Mouse (Mus musculus): Measurements from ENCODE around the gene Maff.
A peak's percentile ranks its signal among the peaks of the same experiment; 100 is the strongest.

Gene Maff

GRCm38 (mm10) chr15:79330521-79330920, 15.9 kb upstream of the Maff start:
- no peak for DNase-seq

- DNase-seq = peak; percentile 85
These were observed 13.0 kb upstream of the Maff start for GRCm38 (mm10) chr15:79333409-79333808.

- DNase-seq = no peak
These were observed 11.3 kb upstream of the Maff start for GRCm38 (mm10) chr15:79335061-79335655.

GRCm38 (mm10) chr15:79338978-79339377, 7.4 kb upstream of the Maff start:
- no peak for DNase-seq

GRCm38 (mm10) chr15:79342641-79343337, 3.6 kb upstream of the Maff start:
- no peak for DNase-seq

DNA sequence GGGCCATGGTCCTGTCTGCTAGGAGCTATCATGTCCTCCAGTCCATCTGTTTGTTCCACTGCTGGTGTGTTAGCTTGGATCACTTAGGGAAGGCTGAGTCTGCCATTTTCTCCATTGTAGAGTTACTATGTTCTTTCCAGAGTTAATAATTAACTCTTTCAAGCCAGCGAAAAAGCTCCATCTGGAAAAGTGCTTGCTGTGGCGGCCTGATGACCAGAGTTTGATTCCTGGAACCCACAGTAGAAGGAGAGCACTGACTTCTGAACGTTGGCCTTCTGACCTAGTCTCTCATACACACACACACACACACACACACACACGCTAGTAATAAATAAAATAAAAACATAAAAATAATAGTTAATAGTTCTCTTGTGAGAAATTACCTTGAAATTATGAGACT, 1.8 kb upstream of the Maff start:
- no peak for DNase-seq

DNA sequence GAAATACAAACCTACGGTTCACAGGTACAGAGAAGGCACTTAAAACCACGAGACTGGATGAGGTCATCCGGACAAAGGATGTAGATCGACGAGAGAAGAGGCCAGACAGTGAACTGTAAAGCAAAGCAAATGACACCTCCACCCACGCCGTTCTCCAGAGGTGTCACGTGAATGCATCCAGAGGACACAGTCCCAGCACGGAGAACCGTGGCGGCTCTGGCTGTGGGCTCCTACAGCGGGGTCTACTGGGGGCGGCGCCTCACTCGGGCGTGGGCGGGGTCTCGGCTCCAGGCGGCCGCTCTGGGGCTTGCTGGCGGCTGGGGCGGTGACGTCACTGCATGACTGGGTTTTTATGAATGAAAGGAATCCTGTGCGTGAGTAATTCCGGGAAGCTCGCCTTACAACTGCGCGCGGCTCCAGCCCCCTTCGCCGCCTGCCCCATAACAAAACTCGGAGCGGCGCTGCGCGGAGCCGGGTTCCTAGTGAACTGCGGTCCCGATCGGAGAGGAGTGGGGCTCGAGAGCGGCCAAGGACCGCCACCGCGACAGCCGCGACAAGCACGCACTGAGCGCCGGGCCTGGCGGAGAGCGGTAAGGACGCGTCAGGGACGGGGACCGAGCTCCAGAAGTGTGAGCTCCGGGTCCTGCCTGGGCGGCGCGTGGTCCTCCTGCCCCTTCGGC, 884 bp downstream of the Maff start:
- peak; percentile 96 for DNase-seq

GRCm38 (mm10) chr15:79347845-79348506, 1.6 kb downstream of the Maff start:
- peak; percentile 92 for DNase-seq

- no peak for DNase-seq
These were observed 2.2 kb downstream of the Maff start for GRCm38 (mm10) chr15:79348651-79349050.

GRCm38 (mm10) chr15:79350866-79351265, 4.4 kb downstream of the Maff start:
- peak; percentile 43 for DNase-seq

- DNase-seq = peak; percentile 87
These were observed 4.9 kb downstream of the Maff start for GRCm38 (mm10) chr15:79351331-79351767.

- DNase-seq = no peak
These were observed 6.1 kb downstream of the Maff start for GRCm38 (mm10) chr15:79352479-79352878.

- DNase-seq = no peak
These were observed 7.4 kb downstream of the Maff start for GRCm38 (mm10) chr15:79353690-79354305.

- peak; percentile 55 for DNase-seq
These were observed 8.2 kb downstream of the Maff start for GRCm38 (mm10) chr15:79354619-79355018.

DNA sequence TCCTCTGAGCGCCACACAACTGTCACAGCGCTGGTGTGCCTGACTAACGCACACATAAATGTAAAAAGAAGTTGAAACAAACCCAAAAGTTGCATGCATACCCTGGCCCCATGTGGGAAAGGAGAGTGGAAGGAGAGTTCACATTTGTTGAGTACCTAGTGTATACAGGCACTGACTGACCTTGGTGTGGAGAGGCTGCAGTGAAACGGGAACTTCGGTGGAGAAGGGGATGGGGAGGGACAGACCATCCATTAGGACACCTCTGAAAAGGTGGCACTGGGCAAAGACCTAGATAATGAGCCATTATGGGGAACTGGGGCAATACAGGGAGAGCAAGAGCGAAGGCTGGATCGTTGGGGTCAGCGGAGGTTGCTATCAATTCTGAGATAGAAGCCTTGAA, 10.1 kb downstream of the Maff start:
- DNase-seq = no peak

DNA sequence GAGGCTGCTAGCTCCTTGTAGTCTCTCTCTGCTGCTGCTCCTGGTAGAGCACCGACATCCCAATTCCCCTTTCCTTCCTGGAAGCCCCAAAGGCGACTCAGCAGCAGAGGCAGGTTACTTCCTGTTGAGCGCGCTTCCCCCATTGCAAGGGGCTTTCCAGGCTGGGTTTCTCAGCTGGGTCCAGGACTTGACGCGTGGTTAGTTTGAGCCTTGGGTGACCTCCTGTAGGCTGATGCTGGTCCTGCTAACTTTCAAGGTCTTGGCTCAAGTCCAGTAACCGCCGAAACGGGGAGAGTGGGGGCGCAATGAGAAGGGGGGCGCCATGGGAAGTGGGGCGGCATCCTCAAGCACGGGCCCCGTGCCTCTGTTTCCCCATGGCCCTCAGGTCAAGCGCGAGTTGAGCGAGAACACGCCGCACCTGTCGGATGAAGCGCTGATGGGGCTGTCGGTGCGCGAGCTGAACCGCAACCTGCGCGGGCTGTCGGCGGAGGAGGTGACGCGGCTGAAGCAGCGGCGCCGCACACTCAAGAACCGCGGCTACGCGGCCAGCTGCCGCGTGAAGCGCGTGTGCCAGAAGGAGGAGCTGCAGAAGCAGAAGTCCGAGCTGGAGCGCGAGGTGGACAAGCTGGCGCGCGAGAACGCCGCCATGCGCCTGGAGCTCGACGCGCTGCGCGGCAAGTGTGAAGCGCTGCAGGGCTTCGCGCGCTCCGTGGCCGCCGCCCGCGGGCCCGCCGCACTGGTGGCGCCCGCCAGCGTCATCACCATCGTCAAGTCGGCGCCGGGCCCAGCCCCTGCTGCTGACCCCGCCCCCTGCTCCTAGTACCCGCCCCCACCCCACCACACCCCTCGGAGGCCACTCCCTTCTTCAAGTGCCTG, 10.9 kb downstream of the Maff start:
- peak; percentile 83 for DNase-seq

- no peak for DNase-seq
These were observed 11.7 kb downstream of the Maff start for GRCm38 (mm10) chr15:79357974-79358690.

DNA sequence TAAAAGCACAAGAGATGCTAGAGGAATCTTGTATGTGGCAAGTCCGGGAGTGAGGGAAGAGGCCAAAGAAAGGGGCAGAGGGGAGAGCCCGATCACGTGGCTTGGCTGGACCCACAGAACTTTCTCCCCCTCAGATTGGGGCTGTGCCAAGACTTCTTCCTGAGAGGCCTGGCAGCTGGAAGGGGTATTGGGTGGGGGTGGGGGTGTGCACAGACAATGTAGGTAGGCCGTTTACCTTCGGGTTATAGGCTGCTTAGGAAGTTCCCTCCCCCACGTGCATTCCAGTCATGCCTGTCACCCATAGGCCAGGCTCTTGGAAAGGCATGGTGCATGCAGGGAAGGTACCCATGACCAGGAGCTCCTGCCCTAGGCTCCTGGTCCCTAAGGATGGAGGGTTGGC, 13.5 kb downstream of the Maff start:
- DNase-seq = peak; percentile 60

GRCm38 (mm10) chr15:79360371-79360770, 13.9 kb downstream of the Maff start:
- DNase-seq = no peak

DNA sequence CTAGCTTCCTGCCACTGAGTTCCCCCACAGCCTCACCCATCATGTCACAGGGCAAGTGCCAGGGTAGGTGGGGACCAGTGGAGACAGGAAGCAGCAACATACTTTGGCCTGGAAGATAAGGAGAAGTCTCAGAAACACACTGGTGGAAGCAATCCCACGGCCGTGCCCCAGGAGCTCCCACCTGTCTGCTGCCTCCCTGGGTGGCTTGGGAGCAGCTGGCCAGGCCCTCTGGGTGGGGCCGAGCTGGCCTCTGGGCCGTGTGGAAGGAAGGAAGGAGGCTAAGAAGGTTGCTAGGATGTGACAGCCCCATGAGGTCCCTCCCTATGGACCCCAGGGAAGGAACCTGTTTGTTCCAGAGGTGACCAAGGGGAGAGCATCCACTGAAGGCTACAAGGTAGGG, 14.6 kb downstream of the Maff start:
- DNase-seq = no peak

DNA sequence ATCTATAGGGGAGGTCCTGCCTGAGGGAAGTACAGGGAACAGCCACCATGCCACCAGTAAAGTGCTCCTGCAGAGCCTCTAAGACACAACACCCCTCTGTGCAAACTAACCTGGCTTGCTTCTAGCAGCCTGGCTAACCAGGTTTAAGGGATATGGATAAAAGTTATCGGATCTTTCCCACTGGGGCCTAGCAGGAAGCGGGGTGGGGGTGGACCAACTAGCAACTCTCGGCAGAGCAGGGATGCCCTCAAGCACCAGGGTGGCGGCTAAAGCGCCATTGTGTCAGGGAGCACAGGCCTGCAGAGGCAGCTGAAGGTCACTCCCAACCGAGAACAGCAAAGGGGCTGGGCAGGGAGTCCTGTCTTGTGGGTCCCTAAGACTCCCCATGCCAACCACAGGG, 17.7 kb downstream of the Maff start:
- DNase-seq = no peak
